Mouse (Mus musculus): ENCODE data around the gene Adarb2.
"Not testable (repeated sequence)": the region's sequence is repeated elsewhere in the genome, so short reads cannot be mapped to it uniquely, and the experiment has no call there.

Gene Adarb2

GRCm38 (mm10) chr13:8587447-8587846, 384.8 kb downstream of the Adarb2 start:
- no peak for DNase-seq (ENCODE audit: low spot score)

DNA sequence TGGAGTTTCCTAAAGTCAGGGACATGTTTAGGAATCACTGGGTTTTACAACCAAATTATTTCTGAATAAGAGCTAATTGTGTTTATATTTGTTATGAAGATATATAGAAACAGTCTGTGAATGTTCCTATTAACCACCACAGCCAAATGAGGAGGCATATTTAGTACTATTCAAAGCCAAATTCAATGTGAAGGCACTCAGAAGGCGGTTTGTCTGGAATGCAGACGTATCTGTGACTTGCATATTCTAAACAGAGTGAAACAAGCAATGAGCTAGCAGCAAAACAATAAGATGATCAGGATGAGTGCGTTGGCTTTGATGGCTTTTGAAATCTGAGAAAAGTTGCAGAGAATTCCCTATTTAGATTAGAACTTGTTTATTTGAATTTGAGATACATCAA, 387.8 kb downstream of the Adarb2 start:
- DNase-seq (ENCODE audit: low spot score) = no peak

DNA sequence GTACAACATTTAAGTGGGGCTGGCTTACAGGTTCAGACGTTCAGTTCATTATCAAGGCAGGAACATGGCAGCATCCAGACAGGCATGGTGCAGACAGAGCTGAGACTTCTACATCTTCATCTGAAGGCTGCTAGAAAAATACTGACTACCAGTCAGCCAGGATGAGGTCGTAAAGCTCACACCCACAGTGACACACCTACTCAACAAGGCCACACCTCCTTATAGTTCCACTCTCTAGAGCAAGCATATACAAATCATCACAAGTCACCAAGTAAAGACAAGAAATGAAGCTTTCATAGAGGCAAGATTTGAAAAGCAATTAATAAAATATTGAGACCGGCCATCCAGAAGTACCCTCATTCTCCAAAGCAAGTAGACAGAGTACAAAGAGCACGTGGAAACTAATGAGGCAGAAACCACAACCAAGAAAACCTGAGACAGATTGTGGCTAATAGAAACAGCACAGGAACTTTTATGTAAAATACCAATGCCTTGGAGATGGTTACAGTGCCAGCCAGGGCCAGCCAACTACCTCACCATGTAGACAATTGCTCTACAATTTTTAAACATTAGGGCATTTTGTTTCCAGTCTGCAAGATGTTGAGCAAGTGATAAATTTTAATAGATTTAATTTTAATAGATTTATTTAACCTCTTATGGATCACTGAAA, 394.4 kb downstream of the Adarb2 start:
- no peak for DNase-seq (ENCODE audit: low spot score)

DNA sequence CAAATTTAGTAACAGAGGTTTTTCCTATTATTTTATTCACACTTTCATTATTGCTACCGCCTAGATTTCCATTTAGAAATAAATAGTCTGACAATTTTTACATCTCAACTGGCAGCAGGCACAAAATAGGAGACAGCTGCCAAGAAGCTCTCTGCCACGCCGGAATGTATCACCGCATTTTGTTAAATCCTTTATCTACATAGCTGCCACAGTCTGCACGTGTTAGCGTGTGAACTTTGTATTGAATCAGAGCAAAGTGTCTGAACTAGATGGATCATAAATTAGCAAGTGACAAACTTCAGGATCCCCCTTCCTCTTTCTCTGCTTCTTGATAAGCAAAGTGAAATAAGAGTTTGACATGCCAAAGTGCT, 395.0 kb downstream of the Adarb2 start:
- DNase-seq (ENCODE audit: low spot score) = no peak

GRCm38 (mm10) chr13:8605645-8606044, 403.0 kb downstream of the Adarb2 start:
- DNase-seq (ENCODE audit: low spot score) = no peak

- DNase-seq (ENCODE audit: low spot score) = no peak
These were observed 405.4 kb downstream of the Adarb2 start for GRCm38 (mm10) chr13:8608040-8608439.

DNA sequence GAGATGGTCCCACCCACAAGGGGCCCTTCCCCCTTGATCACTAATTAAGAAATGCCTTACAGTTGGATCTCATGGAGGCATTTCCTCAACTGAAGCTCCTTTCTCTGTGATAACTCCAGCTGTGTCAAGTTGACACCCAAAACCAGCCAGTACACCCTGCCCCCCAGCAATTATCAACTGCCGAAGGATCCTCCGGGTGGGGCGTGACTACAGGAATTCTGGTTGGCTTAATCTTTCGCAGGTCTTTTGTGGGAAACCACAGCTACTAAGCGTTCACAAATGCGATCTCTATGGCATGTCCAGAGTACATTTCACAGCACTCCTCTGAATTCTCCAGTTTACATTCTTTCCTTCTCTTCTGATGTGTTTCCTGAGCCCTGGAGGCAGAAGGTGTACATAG, 406.3 kb downstream of the Adarb2 start:
- DNase-seq (ENCODE audit: low spot score) = not testable (repeated sequence)

DNA sequence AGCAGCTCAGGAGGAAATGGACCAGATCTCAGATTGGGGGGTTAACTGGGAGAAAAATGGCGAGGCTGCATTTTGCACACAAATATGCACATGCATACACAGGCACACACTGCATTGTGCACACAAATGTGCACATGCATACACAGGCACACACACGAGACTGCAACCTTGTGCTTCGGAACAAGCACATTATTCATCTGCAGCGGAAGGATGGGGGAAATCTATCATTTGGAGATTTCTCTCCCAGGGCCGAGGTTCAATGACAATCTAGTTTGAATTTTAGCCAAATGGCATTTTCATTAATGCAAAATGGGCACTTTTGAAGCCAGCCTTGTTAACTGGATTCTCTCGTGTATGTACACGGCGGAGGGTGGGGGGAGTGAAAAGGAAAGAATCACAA, 408.3 kb downstream of the Adarb2 start:
- no peak for DNase-seq (ENCODE audit: low spot score)

GRCm38 (mm10) chr13:8612618-8613391, 410.1 kb downstream of the Adarb2 start:
- DNase-seq (ENCODE audit: low spot score) = no peak

- DNase-seq (ENCODE audit: low spot score) = no peak
These were observed 414.0 kb downstream of the Adarb2 start for GRCm38 (mm10) chr13:8616685-8617084.

GRCm38 (mm10) chr13:8622263-8622662, 419.6 kb downstream of the Adarb2 start:
- DNase-seq (ENCODE audit: low spot score) = no peak

GRCm38 (mm10) chr13:8629565-8629964, 426.9 kb downstream of the Adarb2 start:
- no peak for DNase-seq (ENCODE audit: low spot score)

DNA sequence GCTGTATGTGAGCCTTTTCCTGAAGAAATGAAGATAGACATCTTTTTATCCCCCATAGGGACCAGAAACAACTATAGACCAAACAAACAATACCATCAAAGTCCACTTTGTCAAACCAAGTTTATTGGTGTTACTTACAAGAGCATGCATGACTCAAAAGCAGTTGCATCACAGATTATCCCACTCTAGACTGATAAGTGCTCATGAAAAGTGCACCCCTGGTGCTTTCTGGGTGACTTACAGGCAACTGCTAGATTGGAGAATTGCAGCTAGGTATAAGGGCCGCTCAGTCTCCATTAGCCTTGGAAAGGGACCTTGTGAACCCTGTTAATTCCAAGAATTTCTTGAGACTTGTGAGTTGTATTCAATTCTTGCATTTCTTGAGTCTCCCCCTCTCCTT, 429.0 kb downstream of the Adarb2 start:
- no peak for DNase-seq (ENCODE audit: low spot score)

DNA sequence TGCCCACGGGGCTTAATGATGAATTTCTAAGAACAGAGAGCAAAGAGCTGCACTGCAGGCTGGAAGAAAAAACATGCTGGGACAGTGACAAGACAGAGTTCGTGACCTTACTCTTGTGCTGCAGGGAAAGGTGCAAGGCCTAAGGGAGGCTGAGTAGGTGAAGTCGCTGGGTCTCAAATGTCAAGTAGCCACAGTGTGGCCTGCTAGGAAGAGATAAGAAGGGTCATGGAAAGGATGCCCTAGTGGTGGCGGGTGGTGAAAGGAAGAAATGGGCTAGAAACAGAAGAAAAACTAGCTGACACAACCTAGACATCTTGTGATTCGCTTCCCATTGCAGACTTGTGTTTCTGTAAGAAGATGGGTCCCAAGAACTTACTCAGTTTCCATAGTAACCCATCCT, 429.4 kb downstream of the Adarb2 start:
- DNase-seq (ENCODE audit: low spot score) = no peak

GRCm38 (mm10) chr13:8633385-8634337, 431.0 kb downstream of the Adarb2 start:
- no peak for DNase-seq (ENCODE audit: low spot score)

- DNase-seq (ENCODE audit: low spot score) = no peak
These were observed 439.4 kb downstream of the Adarb2 start for GRCm38 (mm10) chr13:8642084-8642483.

GRCm38 (mm10) chr13:8643920-8644319, 441.3 kb downstream of the Adarb2 start:
- DNase-seq (ENCODE audit: low spot score) = no peak

DNA sequence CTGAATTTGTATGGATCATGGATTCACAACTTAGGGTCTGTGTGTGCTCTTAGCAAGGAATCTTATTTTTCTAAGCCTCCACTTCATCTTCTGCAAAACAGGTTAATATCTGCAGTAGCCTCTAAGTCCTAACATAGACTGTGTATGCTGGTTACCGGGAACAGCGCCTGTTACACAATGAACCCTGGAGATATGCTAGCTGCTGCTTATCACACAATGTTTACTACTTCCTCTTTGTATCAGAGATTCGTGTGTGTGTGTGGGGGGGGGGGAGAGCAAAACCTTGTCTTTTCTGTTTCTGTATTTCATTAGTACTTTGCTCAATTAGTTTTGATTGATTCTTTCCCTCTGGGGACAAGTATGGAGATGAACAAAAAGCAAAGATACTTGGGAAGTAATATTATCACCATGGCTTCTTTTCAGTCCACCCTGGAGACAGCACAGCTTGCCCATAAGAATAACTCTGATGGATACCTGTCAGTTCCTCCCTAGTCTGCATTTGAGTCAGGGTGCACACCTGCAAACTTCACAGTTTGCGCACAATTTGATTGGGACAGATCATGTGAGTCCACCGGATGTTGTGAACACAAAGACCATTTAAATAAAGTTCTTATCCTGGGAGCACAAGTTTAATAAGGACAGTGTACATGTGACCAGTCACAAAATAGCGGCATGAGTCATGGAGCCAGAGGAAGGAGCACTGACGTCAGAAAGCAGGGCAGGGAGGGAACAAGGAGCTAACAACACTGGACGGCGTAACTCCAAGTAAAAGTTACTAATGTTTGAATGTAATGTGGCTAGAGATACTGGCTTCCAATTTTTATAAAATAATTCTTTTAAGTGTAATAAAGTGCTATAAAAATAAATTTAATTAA, 442.4 kb downstream of the Adarb2 start:
- DNase-seq (ENCODE audit: low spot score) = no peak

DNA sequence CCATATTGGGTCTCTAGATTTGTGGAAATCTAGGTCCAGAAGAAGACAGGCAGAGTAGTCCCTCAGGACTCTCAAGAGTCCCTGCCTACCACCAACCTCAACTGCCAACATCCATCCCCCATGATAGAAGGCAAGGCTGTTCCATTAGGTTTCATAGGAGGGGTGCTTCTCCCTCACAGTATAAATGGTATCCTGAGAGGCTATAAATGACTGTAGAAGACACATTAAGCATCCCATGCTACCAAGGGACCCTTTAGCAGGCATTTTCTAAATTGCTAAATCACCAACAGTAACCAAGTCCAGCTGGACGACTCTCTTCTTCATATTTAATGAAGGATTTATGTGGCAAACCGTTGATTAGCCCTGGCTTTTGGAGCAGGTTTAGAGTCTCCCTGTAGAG, 446.6 kb downstream of the Adarb2 start:
- DNase-seq (ENCODE audit: low spot score) = no peak

- DNase-seq (ENCODE audit: low spot score) = no peak
These were observed 462.1 kb downstream of the Adarb2 start for GRCm38 (mm10) chr13:8664615-8665240.

DNA sequence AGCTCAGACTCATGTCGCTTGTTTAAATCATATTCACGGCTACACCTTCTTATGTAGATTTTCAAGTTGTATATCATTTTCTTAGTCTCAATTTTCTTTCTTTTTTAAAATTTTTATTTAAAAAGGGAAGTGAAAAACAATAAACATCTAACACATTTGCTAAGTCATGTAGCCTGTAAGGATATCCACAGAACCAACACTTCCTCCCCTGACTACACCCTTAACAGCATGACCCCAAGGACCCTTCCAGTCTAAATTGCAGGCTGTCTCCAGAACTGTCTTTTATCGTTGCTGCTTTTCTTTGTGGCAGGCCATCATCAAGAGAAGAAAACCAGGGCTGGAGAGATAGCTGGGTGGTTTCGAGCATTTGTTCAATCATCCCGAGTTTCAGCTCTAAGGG, 474.5 kb downstream of the Adarb2 start:
- no peak for DNase-seq (ENCODE audit: low spot score)
